Mouse (Mus musculus) midbrain, postnatal 0 days (tissue): ENCODE measurements around the gene Brsk2. TPM values are rescaled to one million over a fixed set of nuclear protein-coding genes. Genes with fewer than 3 reads are reported as not detected.

Experiments used
- ATAC-seq: fragments of 200-750 bp; cut with Nextera tagmentation; 2 replicates; pipeline ENCODE4 v1.8.0; 2017; ENCODE audit warnings: moderate number of reproducible peaks, mild to moderate bottlenecking, moderate TSS enrichment, moderate library complexity; ENCODE audit not compliant: low FRiP score
- DNase-seq: peaks from one replicate; pipeline ENCODE4 v3.0.0-alpha.2; 2015; ENCODE audit warnings: low spot score
- H3K27ac ChIP-seq: fragments of 300-500 bp; sonication (generic); 2 replicates; pipeline ENCODE4 v1.5.1; 2014; ENCODE audit warnings: low read depth, mild to moderate bottlenecking, low read length, mixed read lengths
- H3K27me3 ChIP-seq: fragments of 300-500 bp; sonication (generic); 2 replicates; pipeline ENCODE4 v1.6.1; 2014; ENCODE audit warnings: low read length, control low read depth, mixed read lengths; ENCODE audit not compliant: insufficient read depth
- H3K36me3 ChIP-seq: fragments of 300-500 bp; sonication (generic); 2 replicates; pipeline ENCODE4 v1.6.1; 2014; ENCODE audit warnings: low read length, control low read depth, mixed read lengths; ENCODE audit not compliant: insufficient read depth
- H3K4me1 ChIP-seq: fragments of 300-500 bp; sonication (generic); 2 replicates; pipeline ENCODE4 v1.6.1; 2014; ENCODE audit warnings: mild to moderate bottlenecking, control low read depth, antibody characterized with exemption, low read length, mixed read lengths; ENCODE audit not compliant: insufficient read depth
- H3K4me2 ChIP-seq: fragments of 300-500 bp; sonication (generic); 2 replicates; pipeline ENCODE4 v1.6.1; 2014; ENCODE audit warnings: low read depth, mild to moderate bottlenecking, low read length, mixed read lengths; ENCODE audit not compliant: poor library complexity, severe bottlenecking
- H3K4me3 ChIP-seq: fragments of 300-500 bp; sonication (generic); 2 replicates; pipeline ENCODE4 v1.5.1; 2014; ENCODE audit warnings: low read depth, mild to moderate bottlenecking, low read length, moderate library complexity
- H3K9ac ChIP-seq: fragments of 300-500 bp; sonication (generic); replicated peaks from 2 replicates; pipeline ENCODE4 v1.6.1; 2014; ENCODE audit warnings: mild to moderate bottlenecking, low read length, moderate library complexity, mixed read lengths; ENCODE audit not compliant: poor library complexity, severe bottlenecking
- H3K9me3 ChIP-seq: fragments of 300-500 bp; sonication (generic); 2 replicates; pipeline ENCODE4 v1.6.1; 2016; ENCODE audit warnings: low read length, control low read depth
- CTCF ChIP-seq: IDR thresholded peaks from 2 replicates; pipeline ENCODE4 v1.5.1; 2016; ENCODE audit warnings: antibody characterized with exemption, mild to moderate bottlenecking
- WGBS: fragments of 180-500 bp; shearing (Covaris S2); extraction: QIAGEN DNeasy Blood & Tissue Kit; methylation state at CpG from one replicate; pipeline ENCODE4 v1.1.7; 2014; 5-methylcytosine and 5-hydroxymethylcytosine counted together
- polyA plus RNA-seq: library from polyadenylated mRNA; unstranded; fragments of >200 nt; fragmentation: Nextera tagmentation; extraction: Ambion mirVana; gene quantifications from 2 replicates; pipeline ENCODE4 v1.2.1, GENCODE M21; 2015
- total RNA-seq: library from RNA; depleted of rRNA; stranded (reverse); fragments of >200 nt; gene quantifications from 2 replicates; pipeline ENCODE4 v1.2.3, GENCODE M21; 2014

Brsk2 gene
- total and polyA plus RNA-seq, 2 experiments from 2014 or later = 20.1 to 159 TPM

- Histone ChIP-seq H3K4me1 (peaks cover 12% of the 10 kb centered on the region; the same call in 1 of the 2 replicates), H3K4me3 (no peak overlapping the region), H3K36me3 (no peaks in the 10 kb centered on the region), H3K27me3 (no peaks in the 10 kb centered on the region), H3K9ac (no peak overlapping the region), H3K4me2 (no peak overlapping the region), H3K9me3 (no peaks in the 10 kb centered on the region), H3K27ac (no peak overlapping the region)
- ATAC-seq (peak; percentile 12; the same call in 1 of the 2 replicates), DNase-seq (no peak)
- TF ChIP-seq CTCF = peak; percentile 61
- 52% methylated on average over 7 of the region's 7 CpGs for WGBS
Observed at GRCm38 (mm10) chr7:141972831-141973619, 23.5 kb downstream of the Brsk2 start.

GRCm38 (mm10) chr7:141978003-141978402 lies 28.5 kb downstream of the Brsk2 start:
- no peaks in the 10 kb centered on the region for H3K27me3 ChIP-seq
- H3K4me2 ChIP-seq = no peak overlapping the region
- TF ChIP-seq CTCF = no peak
- H3K36me3 ChIP-seq = no peaks in the 10 kb centered on the region
- H3K9ac ChIP-seq = no peak overlapping the region
- H3K4me3 ChIP-seq = no peak overlapping the region
- H3K4me1 ChIP-seq = no peaks in the 10 kb centered on the region
- DNase-seq (no peak), ATAC-seq (no peak)
- H3K9me3 ChIP-seq = no peaks in the 10 kb centered on the region
- 46% methylated on average over 6 of the region's 6 CpGs for WGBS
- no peak overlapping the region for H3K27ac ChIP-seq

- Histone ChIP-seq H3K27ac (no peak overlapping the region), H3K4me1 (no peaks in the 10 kb centered on the region), H3K4me2 (no peak overlapping the region), H3K27me3 (no peaks in the 10 kb centered on the region), H3K9me3 (no peaks in the 10 kb centered on the region), H3K4me3 (no peak overlapping the region), H3K9ac (no peak overlapping the region), H3K36me3 (peaks cover 8% of the 10 kb centered on the region; the same call in 1 of the 2 replicates)
- TF ChIP-seq CTCF = no peak
- DNase-seq = no peak
- ATAC-seq = no peak
- 93% methylated on average over 4 of the region's 4 CpGs for WGBS
Observed at GRCm38 (mm10) chr7:141979247-141979646, 29.7 kb downstream of the Brsk2 start.

- no peaks in the 10 kb centered on the region for H3K27me3 ChIP-seq
- H3K27ac ChIP-seq = no peak overlapping the region
- no peak for DNase-seq
- ATAC-seq = no peak
- 94% methylated on average over 7 of the region's 7 CpGs for WGBS
- H3K4me1 ChIP-seq = no peaks in the 10 kb centered on the region
- H3K9ac ChIP-seq = no peak overlapping the region
- no peak for TF ChIP-seq CTCF
- H3K4me2 ChIP-seq = no peak overlapping the region
- H3K36me3 ChIP-seq = peaks cover 25% of the 10 kb centered on the region
- no peaks in the 10 kb centered on the region for H3K9me3 ChIP-seq
- H3K4me3 ChIP-seq = no peak overlapping the region
Observed at GRCm38 (mm10) chr7:141981237-141981636, 31.7 kb downstream of the Brsk2 start.

GRCm38 (mm10) chr7:141988314-141988806 lies 38.8 kb downstream of the Brsk2 start:
- Histone ChIP-seq H3K36me3 (peaks cover 93% of the 10 kb centered on the region), H3K4me2 (no peak overlapping the region), H3K4me3 (no peak overlapping the region), H3K27ac (no peak overlapping the region), H3K9me3 (no peaks in the 10 kb centered on the region), H3K4me1 (no peaks in the 10 kb centered on the region), H3K9ac (no peak overlapping the region), H3K27me3 (no peaks in the 10 kb centered on the region)
- WGBS = 73% methylated on average over 7 of the region's 7 CpGs
- ATAC-seq (no peak), DNase-seq (no peak)
- TF ChIP-seq CTCF = no peak

- Histone ChIP-seq H3K9me3 (no peaks in the 10 kb centered on the region), H3K9ac (no peak overlapping the region), H3K4me1 (no peaks in the 10 kb centered on the region), H3K4me3 (no peak overlapping the region), H3K27me3 (no peaks in the 10 kb centered on the region), H3K4me2 (no peak overlapping the region), H3K27ac (no peak overlapping the region), H3K36me3 (peaks cover 93% of the 10 kb centered on the region)
- no peak for TF ChIP-seq CTCF
- DNase-seq (no peak), ATAC-seq (no peak)
- WGBS = 75% methylated on average over 2 of the region's 2 CpGs
Observed at GRCm38 (mm10) chr7:141991183-141991582, 41.6 kb downstream of the Brsk2 start.
